Mouse (Mus musculus) right cerebral cortex, postnatal 36 days (tissue): Measurements from ENCODE around the gene Cubn.

ENCODE experiments used
- DNase-seq, 2 experiments: peaks; one replicate each; pipeline ENCODE4 v3.0.0; 2022; ENCODE audit warnings: low spot score in 2 of 2, mixed read lengths in 1 of 2

Cubn gene

DNA sequence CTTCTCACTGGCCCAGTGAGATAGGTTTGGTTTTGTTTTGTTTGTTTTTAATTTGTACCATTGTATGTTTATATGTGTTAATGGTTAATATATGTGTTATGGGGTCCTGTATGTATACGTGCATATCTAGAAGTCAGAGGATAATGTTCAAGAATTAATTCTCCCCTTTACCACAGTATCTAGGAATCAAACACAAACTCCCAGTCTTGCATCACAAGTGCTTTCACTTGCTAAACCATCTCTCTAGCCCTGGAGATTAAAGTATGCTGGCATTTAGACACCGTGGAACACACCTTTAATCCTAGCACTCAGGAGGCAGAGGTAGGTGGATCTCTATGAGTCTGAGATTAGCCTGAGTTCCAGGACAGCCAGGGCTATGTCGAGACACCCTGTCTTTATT is 83.3 kb downstream of the Cubn start:
- DNase-seq, result no peak

DNA sequence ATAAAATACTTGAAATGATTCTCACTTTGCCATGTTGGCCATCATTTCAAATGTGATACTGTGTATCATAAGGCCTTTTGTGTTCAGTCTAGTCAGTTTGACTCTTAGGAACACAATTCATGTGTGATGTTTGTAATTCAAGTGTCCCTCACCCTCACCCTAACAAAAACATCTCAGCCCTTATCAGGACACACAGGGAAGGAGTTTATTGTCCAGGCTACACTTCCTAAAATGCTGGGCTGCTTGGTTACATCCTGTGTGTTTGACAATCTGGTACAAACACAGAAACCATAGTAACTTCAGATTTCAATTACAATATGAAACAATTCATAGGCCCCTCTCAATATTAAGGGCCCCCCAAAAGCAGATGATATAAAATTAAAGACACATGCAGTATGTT is 83.9 kb downstream of the Cubn start:
- DNase-seq, result no peak

DNA sequence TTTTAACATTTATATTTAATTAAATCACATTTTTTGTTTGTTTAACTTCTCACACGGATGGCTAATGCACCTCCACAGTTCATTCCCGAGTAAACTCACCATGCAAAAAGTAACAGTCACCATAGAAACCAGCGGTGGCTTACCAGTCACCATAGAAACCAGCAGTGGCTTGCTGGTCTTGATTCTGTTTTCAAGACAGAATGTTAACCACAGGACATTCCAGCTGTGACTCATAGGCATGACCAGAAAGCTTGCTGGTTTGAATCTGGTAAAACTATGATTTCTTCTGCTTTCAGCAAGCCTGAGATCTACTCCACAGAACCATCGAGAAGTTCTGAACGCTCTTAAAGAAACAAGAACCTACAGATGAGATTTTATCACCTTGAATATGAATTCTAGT is 84.3 kb downstream of the Cubn start:
- DNase-seq, result no peak

DNA sequence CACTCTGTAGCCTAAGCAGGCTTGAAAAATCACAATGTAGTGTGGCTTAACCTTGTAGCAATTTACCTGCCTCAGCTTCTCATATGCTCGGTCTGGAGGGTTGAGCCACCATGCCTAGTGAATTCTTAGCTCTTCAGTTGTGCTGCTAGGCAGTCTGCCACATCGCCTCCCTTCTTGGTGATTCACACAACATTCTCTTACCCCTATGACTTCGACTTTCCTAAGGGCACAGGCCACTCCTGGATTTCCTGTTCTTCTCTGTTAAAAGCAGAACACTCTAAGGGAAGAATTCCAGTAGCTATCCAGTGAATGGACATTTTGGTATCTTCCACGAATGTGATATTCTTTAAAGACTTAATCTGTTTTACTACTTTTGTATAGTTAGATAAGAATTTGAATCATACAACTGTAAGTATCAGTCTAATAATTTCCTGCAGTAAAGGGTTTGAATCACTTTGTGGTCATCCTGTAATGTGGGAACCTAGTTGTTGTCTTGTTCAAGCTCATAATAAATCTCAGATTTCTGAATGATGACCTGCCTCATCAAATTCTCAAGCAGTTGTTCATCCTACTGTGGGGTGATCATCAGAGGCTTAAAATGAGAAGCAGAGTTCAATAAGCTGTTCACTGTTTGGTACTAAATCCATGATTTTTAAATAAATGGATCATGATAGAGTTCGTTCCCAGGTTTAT is 86.5 kb downstream of the Cubn start:
- no peak for DNase-seq

DNA sequence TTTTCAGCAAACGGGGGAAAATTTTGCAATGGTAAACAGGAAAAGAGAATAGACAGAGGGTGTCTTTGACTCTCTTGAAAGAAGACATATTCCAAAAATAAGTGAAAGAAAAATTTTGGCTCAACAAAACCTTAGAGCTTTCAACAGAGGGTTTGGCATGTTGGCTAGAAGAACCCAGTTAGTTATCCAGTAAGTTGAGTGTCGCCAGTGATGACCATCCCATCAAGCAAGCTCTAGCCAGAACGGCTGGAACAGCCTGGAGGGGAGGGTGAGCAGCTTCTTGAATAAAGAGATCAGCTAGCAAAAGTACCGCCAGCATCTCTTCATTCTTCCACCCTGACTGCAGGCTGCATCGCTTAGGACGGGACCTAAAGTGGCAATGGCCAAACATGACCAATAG is 90.8 kb downstream of the Cubn start:
- DNase-seq, result no peak

DNA sequence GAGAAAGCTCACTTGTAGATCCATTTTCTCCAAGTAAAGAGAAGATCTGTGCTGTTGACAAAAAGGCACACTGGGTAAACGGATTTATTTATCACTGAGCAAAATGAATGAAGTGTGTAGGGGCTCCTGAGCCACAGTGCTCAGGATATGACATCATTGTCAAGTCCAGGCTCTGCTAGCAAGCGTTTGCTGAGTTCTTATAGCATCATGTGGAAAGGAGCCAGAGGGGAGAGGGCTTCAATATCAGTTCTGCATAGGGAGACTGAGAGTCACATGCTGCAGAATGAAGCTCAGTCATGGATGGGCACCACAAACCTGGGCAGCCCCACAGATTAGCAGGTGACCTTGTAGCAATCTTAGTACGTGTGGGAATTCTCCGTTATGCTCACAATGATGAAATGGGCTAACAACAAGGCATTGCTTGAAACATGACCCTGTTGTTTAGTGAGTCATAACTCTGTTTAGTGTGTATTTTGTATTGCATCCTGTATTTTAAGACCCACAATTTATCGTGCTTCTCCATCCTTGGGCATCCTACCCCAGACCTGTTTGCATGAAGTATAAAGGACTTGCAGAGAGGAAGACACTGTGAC is 92.0 kb downstream of the Cubn start:
- DNase-seq, result no peak

DNA sequence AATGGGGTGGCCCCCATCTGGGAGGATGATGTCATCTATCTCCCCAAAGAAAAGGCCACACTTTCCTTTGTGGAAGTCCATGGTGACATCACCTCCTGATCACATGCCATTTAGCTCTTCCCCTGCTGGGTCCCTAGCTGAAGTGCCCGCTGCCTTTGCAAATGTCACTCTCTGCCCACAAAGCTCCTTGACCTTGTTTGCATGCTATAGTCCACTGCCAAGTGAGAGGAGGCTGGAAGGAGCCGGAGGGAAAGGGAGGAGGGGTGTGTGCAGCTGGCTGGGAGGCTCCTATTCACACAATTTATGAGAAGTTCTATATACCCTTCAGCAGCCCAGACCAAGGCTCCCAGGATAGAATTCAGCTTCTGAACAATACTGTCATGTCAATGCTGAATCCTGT is 92.7 kb downstream of the Cubn start:
- no peak for DNase-seq

DNA sequence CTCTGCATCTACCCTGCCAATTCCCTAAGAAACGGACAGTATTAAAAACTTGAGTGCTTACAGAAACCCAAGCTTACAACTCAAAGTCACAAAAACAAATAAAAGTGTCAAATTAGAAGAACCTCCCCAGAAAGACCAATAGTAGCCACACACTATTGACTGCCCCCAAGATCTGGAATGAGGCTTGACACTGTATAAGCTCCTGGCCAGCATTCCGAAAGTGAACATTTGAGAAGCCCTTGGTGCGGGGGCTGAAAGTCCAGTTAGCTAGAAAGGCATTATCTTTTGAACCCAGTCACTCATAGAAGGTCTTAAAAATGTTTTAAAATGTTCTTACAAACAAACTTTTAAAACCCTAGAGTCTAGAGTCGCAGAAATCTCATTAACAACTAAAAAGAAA is 93.1 kb downstream of the Cubn start:
- DNase-seq, result no peak

DNA sequence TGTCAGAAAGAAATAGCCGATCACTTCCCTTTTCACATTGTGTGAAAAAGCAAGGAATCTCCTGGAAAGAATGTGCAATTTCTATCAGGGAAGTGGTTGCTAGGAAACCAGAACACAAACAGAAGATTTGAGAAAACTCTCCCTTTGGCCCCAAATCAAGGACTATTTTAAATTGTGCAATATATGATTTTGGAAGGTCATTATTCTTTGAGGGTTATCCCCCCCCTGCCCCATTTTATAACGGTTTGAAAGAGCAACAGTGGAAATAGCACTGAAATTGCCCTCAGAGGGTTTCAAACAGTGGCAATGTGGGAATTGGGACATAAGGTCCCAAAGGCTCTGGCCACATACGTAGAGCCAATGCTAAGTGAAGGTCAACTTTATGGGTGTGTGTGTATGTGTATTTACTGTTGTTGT is 95.5 kb downstream of the Cubn start:
- DNase-seq, result no peak

DNA sequence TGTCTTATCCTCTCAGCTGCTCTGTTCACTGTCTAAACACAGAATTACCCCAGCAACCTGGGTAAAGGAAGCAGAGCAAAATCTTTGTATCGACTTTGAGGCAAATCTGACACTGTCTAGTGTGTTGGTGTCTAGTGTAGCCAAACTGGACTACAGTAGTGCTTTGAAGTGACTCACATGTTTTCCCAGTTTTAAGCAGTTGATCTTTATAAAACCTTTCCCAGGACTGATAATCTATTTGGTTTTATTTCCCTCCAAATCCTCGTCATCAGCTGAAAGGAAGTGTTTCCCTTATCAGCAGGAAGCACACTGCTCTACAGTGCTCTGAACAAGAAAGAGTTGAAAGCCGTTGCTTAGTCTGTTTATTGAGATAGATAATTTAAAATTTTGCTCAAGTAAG is 100.6 kb downstream of the Cubn start:
- DNase-seq, result no peak

DNA sequence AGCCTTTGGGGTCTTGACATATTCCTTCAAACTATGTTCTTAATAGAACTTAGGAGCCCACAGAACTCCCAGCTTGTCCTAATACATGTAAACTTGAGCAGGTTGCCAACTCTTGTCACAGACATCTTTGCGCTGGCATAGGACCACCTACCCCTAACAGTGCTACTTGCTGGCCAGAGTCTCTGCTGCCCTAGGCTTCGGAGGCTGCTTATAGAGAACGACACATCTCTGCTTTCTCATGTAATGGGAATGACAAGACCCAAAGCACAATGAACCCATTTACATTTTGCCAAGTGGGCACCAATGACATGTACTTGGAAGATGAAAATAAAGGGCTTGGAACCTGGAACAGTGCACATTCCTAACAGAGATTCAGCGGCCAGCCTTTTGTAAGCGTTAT is 105.0 kb downstream of the Cubn start:
- no peak for DNase-seq

DNA sequence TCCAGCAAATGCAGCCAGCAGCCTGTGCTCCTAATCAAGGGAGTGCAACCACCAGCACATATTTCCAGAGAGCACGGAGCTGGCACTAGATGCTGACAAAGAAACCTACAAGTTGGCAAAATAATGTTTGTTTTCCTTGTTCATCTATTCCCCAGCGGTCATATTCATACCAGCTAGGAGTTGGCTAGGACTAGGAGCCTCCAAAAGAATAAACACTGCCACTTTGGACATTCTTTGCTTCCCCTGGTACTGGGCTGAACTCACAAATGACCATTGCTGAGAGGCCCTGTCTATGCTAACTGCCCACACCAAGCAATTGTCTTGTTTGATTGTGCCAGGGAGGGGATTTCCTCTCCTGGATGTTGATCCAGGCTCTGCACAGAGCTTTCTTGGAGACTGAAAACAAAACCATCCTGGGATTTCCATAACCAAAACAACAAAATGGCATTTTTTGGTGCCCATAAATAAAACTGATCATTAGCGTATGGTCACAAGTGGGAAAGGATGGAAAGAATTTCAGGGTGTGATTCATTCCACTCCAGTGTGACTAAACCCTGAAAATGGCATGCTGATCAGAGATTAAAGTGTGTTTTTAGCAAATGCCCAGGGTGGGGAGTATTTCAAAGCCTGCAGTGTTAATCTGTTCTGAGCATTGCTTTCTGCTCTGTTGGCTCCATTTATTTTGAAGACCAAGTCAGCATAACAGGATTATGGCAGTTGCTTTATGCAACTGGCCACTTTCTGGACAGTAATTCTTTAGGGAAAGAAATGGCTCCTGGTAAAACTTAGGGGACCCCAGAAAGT is 105.9 kb downstream of the Cubn start:
- no peak for DNase-seq

DNA sequence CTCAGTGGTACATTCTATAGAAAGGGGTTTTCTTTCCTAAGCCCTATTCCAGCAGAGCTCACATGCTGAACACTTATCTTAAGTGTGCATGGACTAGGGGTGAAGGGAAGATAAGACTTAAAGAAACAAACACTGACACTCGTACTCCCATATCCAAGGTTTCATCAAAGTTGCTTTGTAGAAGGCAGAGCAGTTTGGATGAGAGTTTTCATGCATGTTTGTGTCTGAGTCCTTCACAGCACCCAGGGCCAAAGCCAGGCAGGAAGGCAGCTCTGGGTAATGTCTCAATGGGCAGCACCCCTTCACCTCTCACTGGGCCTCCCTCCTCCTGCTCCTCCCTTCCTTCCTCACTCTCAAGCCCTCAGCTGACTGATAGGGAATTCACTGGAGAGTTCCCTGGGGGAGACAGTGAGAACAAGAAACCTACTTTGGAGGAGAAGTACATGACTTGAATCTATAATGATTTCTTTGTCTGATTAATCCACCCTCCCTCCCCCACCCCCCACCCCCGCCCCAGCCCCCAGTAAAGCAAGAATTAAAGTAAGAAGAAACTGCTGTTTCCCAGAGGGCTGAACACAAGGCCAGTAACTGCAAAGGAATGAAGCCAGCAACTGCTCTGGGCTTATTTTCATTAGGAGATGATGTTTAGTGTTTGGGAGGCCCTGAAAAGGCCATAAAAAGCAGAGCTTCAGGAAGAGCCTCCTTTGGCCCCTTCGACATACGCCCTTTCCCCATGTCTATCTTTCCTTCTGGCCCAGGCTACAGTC is 106.7 kb downstream of the Cubn start:
- no peak for DNase-seq

DNA sequence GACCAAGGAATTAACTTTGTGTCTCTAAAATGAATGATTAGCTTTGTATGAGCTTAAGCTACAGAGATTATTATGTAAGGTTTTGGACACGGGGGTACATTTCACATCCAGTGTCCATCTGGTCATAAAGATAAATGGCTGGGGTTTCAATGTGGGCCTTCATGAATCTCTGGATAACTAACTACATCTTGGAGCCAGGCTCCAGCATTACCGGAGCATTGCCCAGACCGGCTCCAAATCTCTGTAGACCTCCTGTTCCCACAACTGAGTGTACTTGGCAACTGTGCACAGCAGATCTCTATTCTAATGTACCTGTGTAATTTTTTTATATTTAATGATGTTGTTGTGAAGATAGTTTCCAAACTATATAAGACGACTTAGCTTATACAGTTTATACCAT is 115.4 kb downstream of the Cubn start:
- DNase-seq, result no peak

DNA sequence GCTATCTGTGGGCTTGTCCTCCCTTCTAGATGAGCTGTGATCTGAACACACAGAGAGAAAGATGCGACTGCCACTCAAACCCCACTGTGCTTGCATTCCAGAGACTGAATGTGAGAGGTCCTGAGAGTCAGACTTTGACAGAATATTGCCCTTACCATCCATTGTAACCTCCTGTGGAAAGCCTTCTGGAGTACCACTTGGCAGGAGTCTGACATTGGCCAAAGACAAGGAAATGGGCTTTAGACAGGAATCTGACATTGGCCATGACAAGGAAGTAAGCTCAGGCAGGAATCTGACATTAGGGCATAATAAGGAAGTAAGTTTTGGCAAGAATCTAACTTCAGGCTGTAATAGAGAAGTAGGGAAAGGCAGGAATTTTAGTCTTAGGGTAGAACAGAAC is 118.3 kb downstream of the Cubn start:
- no peak for DNase-seq

DNA sequence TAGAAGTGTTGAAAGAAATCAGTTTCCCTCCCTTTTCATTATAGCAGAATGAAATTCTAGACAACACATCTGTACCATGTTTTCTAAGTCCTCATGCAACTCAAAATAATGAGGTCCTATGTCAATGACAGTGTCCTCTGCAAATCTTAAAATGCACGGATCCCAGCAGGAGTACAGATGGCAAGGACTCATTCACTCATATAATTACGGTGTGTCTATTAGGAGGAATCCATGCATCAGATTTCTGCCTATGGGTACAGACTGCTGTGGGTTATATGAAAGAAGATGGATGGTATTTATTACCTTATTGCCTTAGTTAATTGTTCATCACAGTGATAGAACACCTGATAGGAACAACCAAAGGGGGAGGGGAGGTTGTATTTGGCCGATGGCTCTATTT is 118.8 kb downstream of the Cubn start:
- DNase-seq, result no peak

DNA sequence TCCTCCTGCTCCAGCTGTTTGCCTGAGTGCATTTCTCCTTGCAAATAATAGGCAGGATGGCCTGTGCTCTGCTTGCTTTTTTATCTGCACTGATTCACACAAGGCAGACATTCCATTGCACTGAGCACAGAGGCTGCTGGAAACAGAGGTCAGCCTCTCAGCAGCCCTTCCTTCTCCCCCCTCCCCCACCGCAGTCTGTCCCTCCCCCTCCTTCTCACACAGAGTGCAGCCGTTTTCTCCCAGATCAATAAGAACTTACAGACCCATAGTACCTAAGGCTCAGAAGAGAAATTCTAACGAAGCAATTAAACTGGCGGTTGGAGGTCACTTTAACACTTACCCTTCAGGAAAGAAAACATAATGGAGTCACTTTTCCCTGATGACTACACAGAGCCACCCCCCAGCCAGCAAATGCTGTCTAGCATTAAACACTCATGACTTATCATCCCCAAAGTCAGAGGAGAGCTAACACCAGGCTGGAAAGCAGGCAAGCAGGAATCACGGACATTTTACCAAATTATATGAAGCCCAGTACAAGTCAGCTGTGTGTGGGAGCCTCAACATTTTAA is 119.3 kb downstream of the Cubn start:
- DNase-seq, result no peak

DNA sequence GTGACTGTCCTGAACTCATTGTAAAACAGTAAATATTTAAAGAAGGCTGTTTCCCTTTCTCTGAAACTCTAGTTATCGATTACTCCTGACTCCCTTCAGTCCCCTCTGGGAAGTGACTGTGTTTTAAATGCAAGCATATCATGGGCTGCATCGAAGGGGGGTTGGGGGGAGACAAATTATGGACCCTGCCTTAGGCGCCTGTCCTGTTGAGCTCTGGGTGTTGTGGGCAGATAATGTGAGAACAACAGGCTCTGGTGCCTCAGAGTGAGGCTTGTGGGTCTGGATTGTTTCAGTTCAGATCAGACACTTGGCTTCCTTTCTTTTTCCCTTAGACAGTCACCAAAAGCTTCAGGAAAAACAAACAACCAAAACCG is 119.8 kb downstream of the Cubn start:
- DNase-seq, result no peak

DNA sequence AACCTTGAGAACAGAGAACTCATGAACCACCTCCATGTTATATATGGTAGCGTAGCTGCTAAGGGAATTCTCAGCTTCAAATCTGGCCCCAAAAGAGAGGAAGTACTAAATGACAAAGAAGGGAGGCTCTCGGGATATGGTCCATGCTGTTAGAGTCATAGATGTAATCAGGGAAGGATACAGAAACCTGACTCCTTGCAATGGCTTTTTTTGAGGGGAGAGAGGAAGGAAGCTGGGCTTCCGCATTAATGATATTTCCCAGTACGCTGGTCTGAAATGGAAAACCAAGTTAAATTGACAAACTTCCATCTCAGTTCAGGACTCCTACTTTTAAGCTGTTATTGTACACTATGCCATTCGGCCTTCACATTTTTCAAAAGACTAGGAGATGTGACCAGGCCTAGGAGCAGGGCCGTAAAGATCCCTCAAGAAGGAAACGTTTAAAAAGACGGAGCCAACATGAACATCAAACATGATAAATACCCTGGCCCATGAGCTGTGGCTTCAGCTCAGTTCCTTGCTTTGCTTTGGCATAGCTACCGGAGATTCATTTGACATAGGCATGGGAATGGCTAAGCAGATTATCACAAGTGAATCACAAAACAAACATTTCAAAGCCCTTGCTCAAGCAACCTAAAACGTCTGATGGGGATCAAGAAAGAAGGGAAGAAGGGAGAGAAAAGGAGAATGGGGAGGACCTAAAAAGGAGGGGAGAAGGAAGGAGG is 120.4 kb downstream of the Cubn start:
- no peak for DNase-seq

DNA sequence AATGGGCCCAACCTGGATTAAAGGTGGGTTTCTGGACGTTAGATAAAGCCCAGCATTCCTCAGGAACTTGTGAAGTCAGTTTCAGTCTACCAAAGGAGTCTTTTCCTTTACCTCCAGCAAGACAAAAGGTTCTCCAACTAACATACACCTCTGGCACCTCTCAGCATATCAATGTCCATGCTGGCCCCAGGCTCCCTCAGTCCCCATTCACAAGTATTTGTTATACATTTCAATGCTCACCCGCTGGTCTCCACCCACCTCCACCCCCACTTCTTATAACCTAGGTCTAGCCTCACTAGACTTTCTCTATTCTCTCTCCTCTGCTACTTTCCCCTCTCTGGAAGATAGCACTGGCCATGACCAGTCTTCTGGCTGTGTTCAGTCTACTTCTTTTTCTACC is 121.1 kb downstream of the Cubn start:
- DNase-seq, result no peak

DNA sequence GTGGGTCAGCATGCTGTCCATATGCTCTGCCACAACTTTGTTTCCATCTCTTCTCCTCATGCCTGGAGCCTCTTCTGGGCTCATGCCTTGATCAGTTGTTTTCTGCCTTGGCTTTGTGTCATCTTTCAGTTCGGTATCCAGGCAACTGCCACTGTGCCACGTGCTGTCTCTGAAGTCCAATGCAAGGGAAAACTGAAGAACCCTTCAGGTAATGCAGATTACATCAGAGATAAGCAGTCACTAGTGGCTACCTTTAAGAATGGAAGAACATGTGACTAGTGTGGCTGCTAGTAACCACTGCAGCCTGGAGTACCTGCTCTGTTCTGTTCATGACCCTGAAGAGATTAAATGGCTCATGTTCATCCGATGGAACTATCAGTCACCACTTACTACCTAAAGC is 123.1 kb downstream of the Cubn start:
- no peak for DNase-seq
